Mouse (Mus musculus): ENCODE measurements around the gene Etv6.

Gene Etv6

GRCm38 (mm10) chr6:134020821-134021220 is 14.7 kb upstream of the Etv6 start:
- Histone ChIP-seq H3K4me3 (replicated peaks; ENCODE audit: low read length) (no peak overlapping the region), H3K9me3 (ENCODE audit: low read length) (no peaks in the 10 kb centered on the region), H3K36me3 (ENCODE audit: insufficient read depth, low read length) (no peaks in the 10 kb centered on the region), H3K4me1 (replicated peaks; ENCODE audit: low read depth, low read length) (peaks cover 10% of the 10 kb centered on the region), H3K27me3 (ENCODE audit: insufficient read depth, low read length) (no peaks in the 10 kb centered on the region)
- TF ChIP-seq NANOG (IDR thresholded peaks at IDR 0.05; ENCODE audit: borderline replicate concordance, low read length) (no peak), CTCF (conservative IDR thresholded peaks at IDR 0.05; ENCODE audit: low read length) (no peak), POU5F1 (IDR thresholded peaks at IDR 0.05; ENCODE audit: borderline replicate concordance, low read length) (no peak)

- H3K36me3 ChIP-seq (ENCODE audit: insufficient read depth, low read length): no peaks in the 10 kb centered on the region
- H3K4me3 ChIP-seq (replicated peaks; ENCODE audit: low read length): no peak overlapping the region
Measured at GRCm38 (mm10) chr6:134026264-134026663, 9.2 kb upstream of the Etv6 start.

GRCm38 (mm10) chr6:134027022-134027421 is 8.5 kb upstream of the Etv6 start:
- H3K36me3 ChIP-seq (ENCODE audit: insufficient read depth, low read length): no peaks in the 10 kb centered on the region

More at GRCm38 (mm10) chr6:134026264-134026663, 9.2 kb upstream of the Etv6 start:
- no peaks in the 10 kb centered on the region for H3K9me3 ChIP-seq (ENCODE audit: low read length)
- TF ChIP-seq CTCF (conservative IDR thresholded peaks at IDR 0.05; ENCODE audit: low read length): no peak
- no peak for TF ChIP-seq NANOG (IDR thresholded peaks at IDR 0.05; ENCODE audit: borderline replicate concordance, low read length)
- no peak for TF ChIP-seq POU5F1 (IDR thresholded peaks at IDR 0.05; ENCODE audit: borderline replicate concordance, low read length)
- no peaks in the 10 kb centered on the region for H3K27me3 ChIP-seq (ENCODE audit: insufficient read depth, low read length)
- no peaks in the 10 kb centered on the region for H3K4me1 ChIP-seq (replicated peaks; ENCODE audit: low read depth, low read length)

GRCm38 (mm10) chr6:134032451-134032850 is 3.0 kb upstream of the Etv6 start:
- no peak overlapping the region for H3K4me3 ChIP-seq (replicated peaks; ENCODE audit: low read length)
- H3K36me3 ChIP-seq (ENCODE audit: insufficient read depth, low read length): no peaks in the 10 kb centered on the region
- no peaks in the 10 kb centered on the region for H3K9me3 ChIP-seq (ENCODE audit: low read length)
- no peak for TF ChIP-seq POU5F1 (IDR thresholded peaks at IDR 0.05; ENCODE audit: borderline replicate concordance, low read length)
- no peak for TF ChIP-seq CTCF (conservative IDR thresholded peaks at IDR 0.05; ENCODE audit: low read length)
- no peak for TF ChIP-seq NANOG (IDR thresholded peaks at IDR 0.05; ENCODE audit: borderline replicate concordance, low read length)
- H3K4me1 ChIP-seq (replicated peaks; ENCODE audit: low read depth, low read length): peaks cover 41% of the 10 kb centered on the region
- peaks cover 14% of the 10 kb centered on the region for H3K27me3 ChIP-seq (ENCODE audit: insufficient read depth, low read length)

More at GRCm38 (mm10) chr6:134027022-134027421, 8.5 kb upstream of the Etv6 start:
- Histone ChIP-seq H3K4me1 (replicated peaks; ENCODE audit: low read depth, low read length) (peaks cover 6% of the 10 kb centered on the region), H3K4me3 (replicated peaks; ENCODE audit: low read length) (no peak overlapping the region), H3K27me3 (ENCODE audit: insufficient read depth, low read length) (no peaks in the 10 kb centered on the region), H3K9me3 (ENCODE audit: low read length) (no peaks in the 10 kb centered on the region)
- TF ChIP-seq CTCF (conservative IDR thresholded peaks at IDR 0.05; ENCODE audit: low read length) (no peak), POU5F1 (IDR thresholded peaks at IDR 0.05; ENCODE audit: borderline replicate concordance, low read length) (no peak), NANOG (IDR thresholded peaks at IDR 0.05; ENCODE audit: borderline replicate concordance, low read length) (no peak)

GRCm38 (mm10) chr6:134034436-134034835 is 1.1 kb upstream of the Etv6 start:
- Histone ChIP-seq H3K4me1 (replicated peaks; ENCODE audit: low read depth, low read length) (peaks cover 60% of the 10 kb centered on the region), H3K27me3 (ENCODE audit: insufficient read depth, low read length) (peaks cover 15% of the 10 kb centered on the region), H3K9me3 (ENCODE audit: low read length) (no peaks in the 10 kb centered on the region), H3K4me3 (replicated peaks; ENCODE audit: low read length) (peak overlapping the region; percentile 93), H3K36me3 (ENCODE audit: insufficient read depth, low read length) (no peaks in the 10 kb centered on the region)
- TF ChIP-seq CTCF (conservative IDR thresholded peaks at IDR 0.05; ENCODE audit: low read length): no peak
- TF ChIP-seq NANOG (IDR thresholded peaks at IDR 0.05; ENCODE audit: borderline replicate concordance, low read length): no peak
- TF ChIP-seq POU5F1 (IDR thresholded peaks at IDR 0.05; ENCODE audit: borderline replicate concordance, low read length): no peak

- Histone ChIP-seq H3K36me3 (ENCODE audit: insufficient read depth, low read length) (no peaks in the 10 kb centered on the region), H3K27me3 (ENCODE audit: insufficient read depth, low read length) (peaks cover 15% of the 10 kb centered on the region), H3K9me3 (ENCODE audit: low read length) (no peaks in the 10 kb centered on the region), H3K4me1 (replicated peaks; ENCODE audit: low read depth, low read length) (peaks cover 64% of the 10 kb centered on the region), H3K4me3 (replicated peaks; ENCODE audit: low read length) (peak overlapping the region; percentile 93)
- TF ChIP-seq CTCF (conservative IDR thresholded peaks at IDR 0.05; ENCODE audit: low read length): no peak
- no peak for TF ChIP-seq POU5F1 (IDR thresholded peaks at IDR 0.05; ENCODE audit: borderline replicate concordance, low read length)
Measured at GRCm38 (mm10) chr6:134034904-134035489, 503 bp upstream of the Etv6 start.

GRCm38 (mm10) chr6:134036491-134036911 is 1.0 kb downstream of the Etv6 start:
- Histone ChIP-seq H3K4me1 (replicated peaks; ENCODE audit: low read depth, low read length) (peaks cover 77% of the 10 kb centered on the region), H3K36me3 (ENCODE audit: insufficient read depth, low read length) (no peaks in the 10 kb centered on the region), H3K27me3 (ENCODE audit: insufficient read depth, low read length) (peaks cover 15% of the 10 kb centered on the region), H3K4me3 (replicated peaks; ENCODE audit: low read length) (peak overlapping the region; percentile 93), H3K9me3 (ENCODE audit: low read length) (no peaks in the 10 kb centered on the region)
- no peak for TF ChIP-seq NANOG (IDR thresholded peaks at IDR 0.05; ENCODE audit: borderline replicate concordance, low read length)

- H3K4me1 ChIP-seq (replicated peaks; ENCODE audit: low read depth, low read length): peaks cover 77% of the 10 kb centered on the region
- peak overlapping the region; percentile 93 for H3K4me3 ChIP-seq (replicated peaks; ENCODE audit: low read length)
- TF ChIP-seq POU5F1 (IDR thresholded peaks at IDR 0.05; ENCODE audit: borderline replicate concordance, low read length): no peak
- no peaks in the 10 kb centered on the region for H3K36me3 ChIP-seq (ENCODE audit: insufficient read depth, low read length)
- no peaks in the 10 kb centered on the region for H3K9me3 ChIP-seq (ENCODE audit: low read length)
- H3K27me3 ChIP-seq (ENCODE audit: insufficient read depth, low read length): peaks cover 15% of the 10 kb centered on the region
Measured at GRCm38 (mm10) chr6:134036951-134037431, 1.5 kb downstream of the Etv6 start.

- Histone ChIP-seq H3K4me1 (replicated peaks; ENCODE audit: low read depth, low read length) (peaks cover 76% of the 10 kb centered on the region), H3K27me3 (ENCODE audit: insufficient read depth, low read length) (peaks cover 15% of the 10 kb centered on the region)
- TF ChIP-seq POU5F1 (IDR thresholded peaks at IDR 0.05; ENCODE audit: borderline replicate concordance, low read length) (no peak), NANOG (IDR thresholded peaks at IDR 0.05; ENCODE audit: borderline replicate concordance, low read length) (no peak), CTCF (conservative IDR thresholded peaks at IDR 0.05; ENCODE audit: low read length) (no peak)
Measured at GRCm38 (mm10) chr6:134037960-134038359, 2.5 kb downstream of the Etv6 start.

More at GRCm38 (mm10) chr6:134037960-134038359, 2.5 kb downstream of the Etv6 start:
- no peaks in the 10 kb centered on the region for H3K9me3 ChIP-seq (ENCODE audit: low read length)
- H3K4me3 ChIP-seq (replicated peaks; ENCODE audit: low read length): no peak overlapping the region
- H3K36me3 ChIP-seq (ENCODE audit: insufficient read depth, low read length): no peaks in the 10 kb centered on the region
